Mouse (Mus musculus) lung, adult 2 months (tissue): ENCODE measurements around the gene Morf4l2.
"Not testable (repeated sequence)": the region's sequence is repeated elsewhere in the genome, so short reads cannot be mapped to it uniquely, and the experiment has no call there.

Experiments used
- CTCF ChIP-seq: fragments of 200-500 bp; IDR thresholded peaks from 2 replicates; pipeline ENCODE4 v1.5.1; 2011; ENCODE audit warnings: mild to moderate bottlenecking, low read length, control low read depth; ENCODE audit not compliant: insufficient read depth
- POLR2A ChIP-seq: fragments of 200-500 bp; IDR thresholded peaks from 2 replicates; pipeline ENCODE4 v1.6.1; 2011; ENCODE audit warnings: low read depth, mild to moderate bottlenecking, control low read depth, low read length, borderline replicate concordance; ENCODE audit errors: extremely low read depth

DNA sequence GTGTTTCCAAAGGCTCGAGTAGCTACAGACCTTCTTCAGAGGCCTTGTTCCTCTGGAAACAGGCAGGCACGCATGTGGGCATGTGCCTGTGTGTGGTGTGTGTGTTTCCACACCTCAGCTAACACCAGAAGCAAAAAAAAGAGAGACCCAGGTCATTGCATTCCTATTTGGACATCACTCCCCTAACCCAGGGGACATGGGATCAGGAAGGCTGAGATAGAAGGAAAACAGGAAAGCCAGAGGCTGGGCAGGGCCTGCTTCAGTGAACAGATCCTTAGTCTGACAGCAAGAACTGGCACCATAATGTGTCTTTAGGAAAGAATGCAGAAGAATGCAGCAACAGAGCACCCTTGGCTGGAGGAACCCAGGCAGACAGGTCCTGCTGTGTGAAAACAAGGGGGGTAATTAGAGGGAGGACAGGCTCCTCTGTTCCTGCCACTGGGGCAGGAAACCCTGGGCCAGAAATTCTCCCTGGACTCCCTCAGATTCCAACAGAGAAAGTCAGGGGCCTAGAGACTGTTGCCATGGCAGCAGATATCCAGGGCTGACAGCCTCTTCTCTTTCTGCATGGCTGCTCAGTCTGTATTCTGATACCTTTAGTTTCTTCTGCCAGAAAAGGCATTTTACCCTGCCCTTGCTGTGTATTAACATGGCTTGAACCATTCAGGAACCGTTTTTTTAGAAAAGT is 51.7 kb downstream of the Morf4l2 start:
- not testable (repeated sequence) for TF ChIP-seq CTCF, POLR2A
